Mouse (Mus musculus) stomach, postnatal 0 days (tissue): ENCODE data around the gene Ift57.

Source experiments
- CTCF ChIP-seq: IDR thresholded peaks from 2 replicates; pipeline ENCODE4 v1.5.1; 2016; ENCODE audit warnings: antibody characterized with exemption, low read depth, mild to moderate bottlenecking, moderate library complexity
- EP300 ChIP-seq: optimal IDR thresholded peaks from 2 replicates; pipeline ENCODE3; 2016; ENCODE audit warnings: antibody characterized with exemption

DNA sequence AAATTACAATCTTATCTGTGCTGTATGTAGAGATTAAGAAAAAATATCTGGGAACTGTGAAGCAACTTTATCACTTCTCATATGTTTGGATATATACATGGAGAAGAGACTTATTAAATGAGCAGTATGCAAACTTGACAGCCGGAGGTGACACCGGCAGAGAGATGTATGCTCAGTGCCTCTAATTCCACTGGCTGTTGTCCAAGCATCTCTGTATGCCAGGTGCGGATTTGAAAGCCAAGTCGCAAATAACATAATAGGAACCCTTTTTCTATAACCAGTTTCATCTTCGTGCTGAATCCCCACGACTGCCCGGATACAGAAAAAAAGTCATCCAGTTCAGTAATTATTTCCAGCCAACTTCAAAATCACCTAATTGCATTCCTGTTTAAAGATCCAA lies 34.4 kb upstream of the Ift57 start:
- TF ChIP-seq CTCF (no peak), EP300 (no peak)
